Mouse (Mus musculus) layer of hippocampus, adult 11-12 months (tissue): Measurements from ENCODE around the gene Mepce.
"Not testable (repeated sequence)": the region's sequence is repeated elsewhere in the genome, so short reads cannot be mapped to it uniquely, and the experiment has no call there.

Experiments
- DNase-seq: peaks from one replicate; pipeline ENCODE4 v3.0.0; 2022; ENCODE audit warnings: low spot score

The Mepce gene

DNA sequence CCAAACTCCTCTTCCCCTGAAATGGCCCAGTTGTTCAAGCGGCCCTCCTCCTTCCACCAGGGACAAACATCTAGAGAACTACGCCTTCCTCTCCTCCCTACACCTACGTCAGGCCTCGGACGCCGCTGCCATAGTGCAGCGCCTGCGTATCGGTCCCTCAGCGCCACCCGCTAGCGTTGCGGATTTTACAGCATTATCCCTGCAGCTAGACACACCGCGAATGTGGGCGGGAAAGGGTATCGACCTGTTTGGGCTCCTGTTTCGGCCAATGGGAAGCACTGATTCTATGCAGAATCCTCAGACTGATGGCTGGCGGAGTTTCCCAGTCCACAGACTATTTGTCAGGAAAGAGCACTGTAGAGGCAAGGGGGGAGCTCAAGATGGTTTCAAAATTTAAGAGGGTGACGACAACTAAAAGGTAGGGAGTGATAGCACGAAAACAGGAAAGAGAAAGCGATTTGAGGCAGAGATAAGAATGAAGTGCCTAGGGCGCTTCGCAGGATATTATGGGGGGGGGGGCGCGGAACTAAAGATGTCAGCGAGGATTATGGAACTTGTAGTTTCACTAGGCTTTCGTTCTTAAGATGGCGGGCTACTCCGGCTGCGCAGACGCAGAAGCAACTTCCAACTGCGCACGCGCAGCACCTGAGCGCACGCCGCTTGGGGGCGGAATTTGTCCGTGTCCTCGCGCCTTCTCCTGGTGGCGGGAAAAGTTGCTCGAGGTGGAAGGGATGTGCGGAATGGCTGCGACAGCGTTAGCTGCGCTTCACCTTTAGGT is at the start of gene Mepce, which contains the start of gene Zcwpw1:
Gene Mepce, minus strand, starts transcription at position 505 of the 778 bp plus-strand sequence.
Gene Zcwpw1, plus strand, starts transcription at position 648 of the 778 bp plus-strand sequence.
- DNase-seq = peak; percentile 95

DNA sequence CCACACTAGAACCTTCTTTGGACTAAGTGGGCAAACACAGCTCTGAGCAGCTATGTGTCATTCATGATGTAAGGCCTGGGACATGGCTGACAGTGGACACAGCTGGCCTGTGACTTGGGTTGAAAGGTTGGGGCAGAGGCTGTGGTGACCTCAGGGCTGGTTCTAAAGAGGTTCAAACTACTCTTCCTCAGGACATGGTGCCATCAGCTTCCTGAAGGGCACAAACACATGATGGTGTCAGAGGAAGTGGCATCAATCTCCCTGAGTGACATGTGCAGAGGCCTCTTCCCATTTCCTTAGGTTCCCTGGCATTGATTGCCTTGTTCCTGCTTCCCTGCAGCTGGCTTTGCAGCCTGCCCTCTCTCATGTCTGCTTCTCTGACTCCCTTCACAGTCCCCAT is 49.7 kb upstream of the Mepce start:
- DNase-seq = not testable (repeated sequence)

DNA sequence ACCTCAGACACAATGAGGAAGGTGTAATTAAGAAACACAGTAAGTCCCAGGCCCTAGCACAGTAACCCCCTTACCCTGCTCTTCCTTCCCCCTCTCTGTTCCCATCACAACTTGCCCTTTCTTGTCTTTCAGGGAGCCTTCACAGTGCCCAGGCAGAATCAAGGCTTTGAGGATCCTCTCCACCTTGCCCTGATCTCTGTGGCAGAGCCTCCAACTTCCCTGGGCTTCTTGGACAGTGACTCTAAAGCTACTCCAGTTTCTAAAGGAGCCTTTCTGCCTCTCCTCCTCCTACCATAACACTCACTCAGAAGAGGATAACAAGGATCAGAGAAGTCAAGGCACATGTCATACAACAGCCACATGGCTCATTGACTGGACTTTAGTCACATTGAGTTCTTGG is 49.2 kb upstream of the Mepce start:
- no peak for DNase-seq

DNA sequence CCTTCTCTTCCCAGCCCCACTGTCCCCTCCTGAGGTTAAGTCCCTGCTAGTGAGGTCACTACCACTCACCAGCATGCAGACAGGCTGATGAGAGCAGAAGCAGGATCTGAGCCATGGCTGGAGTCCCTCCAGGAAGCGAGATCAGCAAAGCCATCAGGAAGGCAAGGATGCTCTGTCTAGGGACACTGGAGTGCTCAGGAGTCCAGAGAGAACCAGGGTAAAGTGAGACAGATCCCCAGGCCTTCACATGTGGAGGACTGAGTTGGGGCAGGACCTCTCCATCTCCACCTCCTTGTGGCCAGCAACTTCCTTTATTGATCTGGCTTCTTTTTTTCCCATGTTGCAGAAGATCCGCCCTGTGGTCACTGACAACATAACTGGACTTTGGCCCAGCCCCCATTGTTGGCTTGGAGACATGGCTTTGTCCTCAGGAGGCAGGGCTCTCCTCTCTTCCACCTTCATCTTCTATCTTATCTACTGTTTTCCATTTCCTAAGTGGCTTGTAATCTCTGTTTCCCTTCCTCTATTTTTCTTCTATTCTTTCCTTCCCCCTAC is 48.6 kb upstream of the Mepce start, which contains the start of gene Pilra:
Gene Pilra, minus strand, starts transcription at position 316 of the 555 bp plus-strand sequence.
- DNase-seq = not testable (repeated sequence)

DNA sequence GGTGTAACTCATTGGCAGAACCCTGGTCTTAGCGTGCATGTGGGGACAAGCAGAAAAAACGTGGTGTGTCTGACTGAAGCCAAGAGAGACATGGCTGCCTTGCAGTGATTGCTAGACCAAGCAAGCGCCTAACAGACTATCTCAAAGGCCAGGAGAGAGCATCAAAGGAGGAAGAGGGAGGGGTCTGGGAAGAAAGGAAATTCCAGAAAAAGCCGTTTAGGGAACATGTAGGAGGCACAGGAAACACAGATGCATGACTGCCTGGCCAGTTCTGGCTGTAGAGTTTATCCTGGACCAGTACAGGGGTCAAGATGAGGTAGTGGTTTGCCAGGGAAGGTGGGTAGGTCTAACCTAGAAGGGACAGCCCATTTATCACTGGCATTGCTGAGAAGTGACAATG is 46.0 kb upstream of the Mepce start:
- DNase-seq = no peak

DNA sequence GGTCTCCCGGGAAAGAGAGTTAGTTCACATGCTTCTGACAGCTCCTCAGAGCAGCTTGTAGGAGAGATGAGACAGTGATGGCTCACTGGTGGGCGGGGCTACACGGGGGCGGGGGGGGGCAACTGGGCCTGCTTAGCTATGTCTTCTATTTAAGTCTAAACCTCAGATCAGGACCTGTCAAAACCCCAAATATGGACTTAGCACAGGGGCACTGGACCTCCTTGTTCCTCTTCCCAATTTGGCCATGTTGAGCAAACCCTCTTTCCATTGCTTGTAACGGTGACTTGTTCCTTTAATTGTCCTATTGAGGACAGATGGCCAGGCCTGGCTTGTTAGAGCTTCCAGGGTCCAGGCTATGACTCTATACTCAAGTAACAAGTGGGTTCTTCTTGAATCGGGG is 44.1 kb upstream of the Mepce start:
- DNase-seq = no peak

DNA sequence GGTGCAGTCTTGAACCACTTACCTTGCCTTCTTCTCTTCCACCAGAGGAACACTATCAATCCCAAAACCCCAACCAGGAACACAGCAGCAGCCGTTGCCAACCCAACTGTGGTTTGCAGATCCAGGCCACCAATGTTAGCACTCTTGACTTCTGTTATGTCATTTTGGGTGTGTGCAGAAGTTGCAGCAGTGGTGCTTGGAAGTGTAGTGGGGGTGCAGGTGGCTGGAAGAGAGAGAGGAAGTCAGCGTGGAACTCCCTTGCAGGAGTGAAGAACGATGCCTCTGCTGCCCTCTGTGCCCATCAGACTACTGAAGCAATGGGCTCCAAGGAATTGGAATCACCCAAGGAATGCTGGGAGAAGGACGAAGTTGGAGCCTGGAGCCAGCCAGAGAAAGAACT is 43.7 kb upstream of the Mepce start:
- no peak for DNase-seq

DNA sequence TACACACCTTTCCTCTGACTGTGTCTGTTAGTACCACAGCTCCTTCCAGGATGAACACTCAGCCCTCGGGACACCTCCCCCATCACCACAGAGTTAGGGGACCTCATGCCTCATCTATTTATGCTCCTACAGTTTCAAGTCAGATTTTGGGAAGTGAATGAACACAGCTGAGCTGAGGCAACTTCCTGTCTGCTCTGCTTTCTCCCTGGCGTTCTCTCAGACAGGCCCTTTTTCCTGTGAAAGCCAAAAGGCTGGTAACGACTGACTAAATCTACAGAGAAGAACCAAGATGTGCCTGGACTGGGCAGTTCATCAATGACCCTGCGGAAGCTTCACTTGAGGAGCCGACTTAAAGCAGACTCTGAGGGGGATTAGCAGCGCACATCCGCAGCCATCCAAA is 42.8 kb upstream of the Mepce start:
- peak; percentile 49 for DNase-seq

DNA sequence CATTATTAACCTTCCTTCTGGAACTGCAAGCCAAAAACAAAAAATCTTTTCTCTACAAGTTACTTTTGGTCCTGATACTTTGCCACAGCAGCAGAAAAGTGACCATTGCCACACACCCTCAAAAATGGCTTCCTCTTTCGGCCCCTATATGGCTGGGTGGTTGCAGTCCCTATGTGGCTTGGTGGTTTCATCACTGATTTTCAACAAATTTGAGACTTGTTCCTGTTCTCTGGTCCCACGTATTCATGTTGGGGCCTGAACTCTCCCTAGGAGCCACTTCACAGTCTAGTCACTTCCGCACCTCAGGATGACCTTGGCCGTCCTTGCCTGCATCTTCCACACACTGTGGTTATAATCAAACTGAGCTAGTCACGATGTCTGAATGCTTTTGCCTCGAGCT is 41.2 kb upstream of the Mepce start:
- no peak for DNase-seq

DNA sequence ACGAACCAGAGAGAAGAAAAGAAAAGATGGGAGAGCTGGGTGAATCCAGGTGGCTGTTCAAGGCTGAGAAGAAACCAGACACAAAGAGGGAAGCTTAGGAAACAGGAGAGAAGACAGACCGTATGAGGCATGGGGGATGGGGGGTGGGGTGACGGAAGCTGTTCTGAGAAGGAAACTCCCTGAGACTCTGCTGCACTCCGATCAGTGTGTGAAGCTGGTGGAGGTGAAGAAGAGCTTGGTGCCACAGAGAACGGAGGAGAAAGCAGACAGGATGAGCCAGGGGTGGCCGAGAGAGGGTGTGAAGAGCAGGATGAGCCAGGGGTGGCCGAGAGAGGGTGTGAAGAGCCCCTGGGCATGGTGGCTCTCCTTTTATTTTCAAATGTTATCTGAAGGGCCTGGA is 39.0 kb upstream of the Mepce start:
- no peak for DNase-seq

DNA sequence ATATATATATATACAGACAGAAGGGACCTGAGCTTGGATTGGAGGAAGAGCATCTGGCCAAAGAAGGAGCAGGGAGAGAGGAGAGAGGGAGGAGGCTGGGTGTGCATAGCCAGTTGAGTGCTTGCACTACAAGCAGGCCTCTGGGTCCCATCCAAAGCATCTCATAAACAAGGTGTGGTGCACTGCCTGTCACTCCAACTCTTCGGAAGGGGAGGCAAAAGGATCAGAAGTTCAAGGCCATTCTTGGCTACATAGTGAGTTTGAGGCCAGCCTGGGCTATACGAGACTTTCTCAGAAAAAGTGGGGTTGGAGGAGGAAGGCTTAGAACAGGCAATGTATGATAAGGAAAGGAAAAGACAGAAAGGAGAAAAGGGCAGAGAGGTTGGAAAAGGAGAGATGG is 38.5 kb upstream of the Mepce start:
- no peak for DNase-seq

DNA sequence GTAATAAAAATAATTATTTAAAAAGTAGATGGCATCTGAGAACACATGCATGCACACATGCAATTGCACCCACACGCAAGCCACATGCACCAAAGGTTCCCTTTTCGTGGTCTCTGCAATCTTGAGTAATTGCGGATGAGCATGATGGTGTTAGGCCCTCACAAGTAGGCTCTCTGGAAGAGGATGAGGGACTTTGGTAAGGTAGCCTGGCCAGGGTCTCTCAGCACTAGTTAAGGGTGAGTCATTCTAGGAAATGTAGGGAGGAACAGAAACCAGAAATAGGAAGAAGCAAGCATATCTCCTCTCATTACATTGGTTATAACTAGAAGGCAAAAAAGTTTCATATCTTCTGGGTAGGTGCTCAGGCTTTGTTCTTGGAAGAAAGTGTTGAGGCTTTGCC is 37.6 kb upstream of the Mepce start:
- DNase-seq = no peak

DNA sequence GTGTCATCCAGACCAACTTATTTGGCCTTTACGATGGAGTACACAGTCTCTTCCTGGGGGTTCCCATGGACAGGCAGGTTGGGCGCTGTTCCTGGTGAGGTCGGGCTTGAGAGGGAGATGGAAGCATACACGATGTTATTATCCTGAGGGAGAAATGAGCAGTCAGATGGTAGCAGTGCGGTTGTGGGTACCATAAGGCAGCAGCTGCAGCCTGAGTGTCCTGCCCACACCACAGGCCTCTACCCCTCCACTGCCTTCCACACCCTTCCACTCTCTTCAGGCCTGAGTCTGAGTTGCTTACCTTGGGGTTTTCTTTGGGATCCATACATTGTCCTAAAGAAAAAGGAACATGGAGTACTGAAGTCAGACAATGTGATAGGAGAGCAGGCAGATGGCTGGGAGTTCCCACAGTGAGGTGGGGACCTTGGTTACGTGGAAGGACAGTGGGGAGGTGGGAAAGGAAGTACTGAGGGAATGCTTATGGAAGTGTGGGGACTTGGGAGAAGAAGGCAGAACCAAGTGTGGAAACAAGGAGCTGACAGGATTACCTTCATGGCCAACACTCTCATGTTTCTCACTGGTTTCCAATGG is 36.1 kb upstream of the Mepce start:
- no peak for DNase-seq

DNA sequence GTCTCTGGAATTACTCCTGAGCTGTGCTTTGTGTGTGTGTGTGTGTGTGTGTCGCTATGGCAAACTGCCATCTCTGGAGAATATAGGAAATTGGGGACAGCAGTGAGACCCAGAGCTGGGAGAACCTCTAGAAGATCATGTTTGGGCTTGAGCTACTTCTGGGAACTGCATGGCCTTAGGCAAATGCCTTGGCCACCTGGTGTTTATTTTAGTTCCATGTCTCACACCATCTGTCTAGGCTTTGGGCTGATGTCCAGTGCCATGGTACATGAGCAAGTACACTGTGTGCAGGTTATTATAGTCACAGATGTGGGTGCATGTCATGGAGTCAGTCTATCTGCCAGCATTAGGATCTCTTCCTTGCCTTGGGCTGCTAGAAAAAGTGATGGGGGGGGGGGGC is 35.1 kb upstream of the Mepce start:
- DNase-seq = no peak

DNA sequence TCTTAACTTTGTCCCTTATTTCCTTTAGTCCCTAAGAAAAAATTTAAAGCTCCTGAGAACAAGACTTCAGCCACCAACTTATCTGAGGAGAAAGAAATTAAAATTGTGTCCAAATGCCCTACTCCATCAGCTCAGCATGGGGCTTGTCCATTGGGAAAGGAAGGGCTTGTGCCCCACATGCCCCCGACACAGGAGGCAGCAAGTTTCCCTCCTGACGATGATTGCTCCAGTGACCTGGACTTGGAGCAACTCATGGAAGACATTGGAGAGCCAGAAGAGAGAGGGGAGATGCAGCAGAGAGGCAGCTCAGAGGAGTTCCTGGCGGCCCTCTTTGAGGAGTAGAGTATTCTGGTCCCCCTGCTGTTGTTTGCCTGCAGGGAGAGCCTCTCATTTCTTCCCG is 34.7 kb upstream of the Mepce start:
- no peak for DNase-seq

DNA sequence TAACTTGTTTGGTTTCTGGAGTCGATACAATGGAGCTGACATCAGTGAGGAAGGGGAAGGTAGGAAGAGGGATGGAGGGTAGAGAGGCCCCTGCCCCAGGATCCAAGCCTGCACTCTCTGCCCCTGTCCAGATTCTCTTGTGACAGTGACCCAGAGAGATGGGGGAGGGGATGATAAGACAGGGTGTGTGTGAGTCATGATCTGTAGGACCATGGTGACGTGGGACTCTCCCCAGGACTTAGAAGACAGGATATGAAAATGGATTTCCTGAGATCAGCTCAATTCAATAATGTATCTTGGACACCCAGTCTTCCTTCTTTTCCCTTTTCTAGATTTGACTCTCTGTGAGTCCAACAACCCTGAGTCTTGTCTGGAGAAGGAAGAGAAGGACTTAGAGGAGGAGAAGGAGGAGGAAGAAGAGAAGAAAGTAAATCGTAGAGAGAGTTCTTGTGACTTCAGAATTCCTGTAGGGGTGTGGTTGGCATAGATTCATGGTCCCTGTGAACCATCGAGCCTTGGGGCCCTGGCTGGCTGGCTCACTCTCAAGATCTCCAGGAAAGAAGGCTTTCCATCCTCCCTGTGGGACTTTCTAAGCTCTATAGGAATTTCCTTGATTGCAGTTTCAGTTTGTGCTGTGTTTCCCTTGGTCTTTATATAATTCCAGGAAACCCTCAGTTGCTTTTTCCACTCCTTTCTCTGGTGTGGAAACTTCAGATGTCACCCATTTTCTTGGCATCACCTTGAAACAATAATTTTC is 30.2 kb upstream of the Mepce start:
- DNase-seq = no peak

DNA sequence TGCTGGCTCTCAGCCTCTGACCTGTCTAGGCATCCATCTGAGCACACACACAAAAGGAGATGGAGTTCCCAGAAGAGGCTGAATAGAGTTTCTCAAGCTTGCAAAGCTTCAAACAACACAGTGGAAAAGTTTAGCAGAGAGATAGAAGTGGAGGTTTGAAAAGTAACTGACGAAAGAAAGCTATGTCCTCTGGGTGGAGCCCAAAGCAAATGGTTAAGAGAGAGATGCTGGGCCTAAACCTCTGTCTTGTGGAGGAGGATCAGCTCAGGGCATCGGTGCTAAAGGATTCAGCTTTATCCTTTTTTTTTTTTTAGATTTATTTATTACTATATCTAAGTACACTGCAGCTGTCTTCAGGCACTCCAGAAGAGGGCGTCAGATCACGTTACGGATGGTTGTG is 20.9 kb upstream of the Mepce start:
- no peak for DNase-seq

DNA sequence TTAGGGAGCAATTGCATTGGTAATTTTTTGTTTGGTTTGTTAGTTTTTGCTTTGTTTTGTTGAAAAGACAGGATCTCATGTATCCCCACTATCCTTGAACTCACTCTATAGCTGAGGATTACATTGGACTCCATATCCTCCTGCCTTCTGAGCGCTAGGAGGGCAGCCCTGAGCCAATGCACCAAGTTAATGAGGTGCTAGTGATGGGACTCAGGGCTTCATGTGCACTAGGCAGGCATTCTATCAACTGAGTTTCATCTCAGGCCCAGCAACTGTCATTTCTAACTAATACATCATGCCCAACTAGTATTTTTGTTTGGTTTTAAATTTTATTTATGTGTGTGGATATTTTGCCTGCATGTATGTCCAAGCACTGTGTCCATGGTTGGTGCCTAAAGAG is 18.7 kb upstream of the Mepce start:
- DNase-seq = no peak

DNA sequence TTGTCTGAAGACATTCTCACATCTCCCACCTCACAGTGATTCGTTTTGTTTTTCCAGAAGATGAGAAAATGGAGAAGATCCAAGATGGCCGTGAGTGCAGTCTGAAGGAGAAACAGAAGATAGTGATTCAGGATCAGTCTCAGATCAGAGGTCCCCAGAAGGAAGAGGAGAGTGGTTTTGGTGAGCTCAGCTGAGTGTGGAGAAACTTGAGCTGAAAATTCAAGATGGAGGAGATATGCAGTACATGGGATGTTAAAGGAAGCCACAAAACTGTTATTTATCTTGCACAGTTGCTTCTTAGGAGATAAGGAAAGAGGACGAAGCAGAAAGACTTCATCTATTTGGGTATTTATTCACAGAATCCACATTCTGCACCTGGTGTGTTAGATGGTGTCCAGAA is 13.5 kb upstream of the Mepce start:
- no peak for DNase-seq

DNA sequence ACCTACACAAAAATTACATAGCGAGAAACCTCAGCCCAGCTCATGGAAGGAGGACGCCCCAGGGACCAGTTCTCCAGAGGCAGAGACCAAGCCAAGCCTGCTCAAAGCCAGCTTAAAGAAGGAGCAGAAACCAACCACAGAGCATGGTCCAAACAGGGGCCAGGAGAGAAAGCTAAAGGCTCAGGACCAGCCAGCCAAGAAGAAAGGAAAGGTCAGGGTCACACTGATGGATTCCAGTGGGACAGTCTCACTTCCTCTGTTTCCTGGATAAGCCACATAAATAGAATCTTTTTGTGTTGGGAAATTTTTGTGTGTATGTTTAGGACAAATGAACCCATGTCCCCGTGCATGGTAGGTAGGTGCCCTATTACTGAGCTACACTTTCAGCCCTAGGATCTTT is 9.2 kb upstream of the Mepce start:
- no peak for DNase-seq

DNA sequence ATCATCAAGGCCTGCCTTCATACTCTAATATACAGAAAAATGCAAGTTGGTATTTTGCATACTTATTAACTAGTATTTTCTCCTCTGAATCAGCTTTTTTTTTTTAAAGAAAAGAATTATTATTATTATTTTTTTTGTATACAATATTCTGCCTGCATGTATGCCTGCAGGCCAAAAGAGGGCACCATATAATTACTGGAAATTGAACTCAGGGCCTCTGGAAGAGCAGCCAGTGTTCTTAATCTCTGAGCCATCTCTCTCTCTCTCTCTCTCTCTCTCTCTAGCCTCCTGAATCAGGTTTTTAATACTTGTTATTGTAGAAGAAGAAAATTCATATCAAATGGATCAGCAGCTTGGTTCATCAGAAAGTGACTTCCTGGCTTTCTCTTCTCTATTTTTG is 4.1 kb upstream of the Mepce start:
- no peak for DNase-seq

DNA sequence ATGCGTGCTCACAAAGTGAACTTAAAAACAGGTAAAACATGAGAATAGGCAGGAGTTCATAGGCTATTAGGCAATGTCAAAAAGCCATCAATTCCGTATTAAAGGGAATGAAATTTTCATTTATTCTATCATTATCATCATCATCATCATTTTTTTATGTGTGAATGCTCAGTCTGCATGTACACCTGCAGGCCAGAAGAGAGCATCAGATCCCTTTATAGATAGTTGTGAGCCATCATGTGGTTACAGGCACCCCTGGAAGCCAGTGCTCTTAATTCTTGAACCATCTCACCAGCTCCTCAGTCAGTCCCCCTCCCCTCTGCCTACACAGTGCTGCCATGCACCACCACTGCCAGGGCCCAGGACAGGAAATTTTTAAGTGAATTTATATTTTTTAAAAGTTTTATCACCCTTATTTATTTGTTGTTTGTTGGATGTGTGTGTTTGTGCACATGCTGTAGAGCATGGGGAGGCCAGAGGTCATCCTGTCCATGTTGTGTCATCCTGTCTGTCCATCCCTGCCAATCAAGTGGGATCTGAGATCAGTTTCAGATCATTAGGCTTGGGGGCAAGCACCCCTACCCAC is 1.6 kb upstream of the Mepce start:
- DNase-seq = no peak
